Mouse (Mus musculus): ENCODE data around the gene Glrp1. TPM values are rescaled to one million over a fixed set of nuclear protein-coding genes. Genes with fewer than 3 reads are reported as not detected.

Glrp1 gene
- total RNA-seq (2014; rRNA removed) (0.08 and 0.10 TPM in 2 replicates), polyA plus RNA-seq (2015; fragmentation: Nextera tagmentation; extraction: Ambion mirVana) (0.10 and 0.11 TPM in 2 replicates)

DNA sequence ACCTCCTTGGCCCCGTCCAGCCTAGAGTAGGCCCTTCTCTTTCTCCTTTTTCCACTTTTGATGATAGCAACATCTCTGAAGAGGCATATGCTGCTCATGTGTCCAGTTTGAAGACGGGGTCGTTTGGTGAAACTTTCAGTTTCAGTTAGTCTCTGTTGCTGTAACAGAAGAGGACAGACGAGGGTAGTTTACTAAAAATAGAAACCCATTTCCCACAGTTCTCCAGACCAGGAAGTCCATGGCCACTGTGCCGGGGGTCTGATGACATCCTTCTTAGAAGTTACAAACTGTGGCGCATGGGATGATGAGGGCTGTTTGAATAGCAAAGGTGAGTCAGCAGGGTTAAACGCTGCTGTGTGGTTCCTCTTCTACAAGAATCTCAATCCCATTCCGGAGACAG, at the start of gene Glrp1:
Gene Glrp1 (minus strand): TSS at position 278 of the 400 bp plus-strand sequence.
- Histone ChIP-seq H3K4me1 (ENCODE audit: insufficient read depth) (no peaks in the 10 kb centered on the region), H3K4me2 (ENCODE audit: low read depth) (no peak within 1 kb of the TSS), H3K9ac (no peak within 1 kb of the TSS), H3K4me3 (ENCODE audit: low read depth, low read length) (no peak within 1 kb of the TSS), H3K36me3 (ENCODE audit: insufficient read depth) (no peaks in the 10 kb centered on the region), H3K27me3 (ENCODE audit: insufficient read depth, low read length) (no peaks in the 10 kb centered on the region), H3K27ac (ENCODE audit: low read depth, low read length) (no peak within 1 kb of the TSS), H3K9me3 (ENCODE audit: low read length) (no peaks in the 10 kb centered on the region)
- no peak for DNase-seq
- WGBS = 87% methylated on average over 8 of the region's 8 CpGs
- no peak for TF ChIP-seq CTCF (IDR thresholded peaks at IDR 0.05; ENCODE audit: low read depth)
- ATAC-seq = no peak

DNA sequence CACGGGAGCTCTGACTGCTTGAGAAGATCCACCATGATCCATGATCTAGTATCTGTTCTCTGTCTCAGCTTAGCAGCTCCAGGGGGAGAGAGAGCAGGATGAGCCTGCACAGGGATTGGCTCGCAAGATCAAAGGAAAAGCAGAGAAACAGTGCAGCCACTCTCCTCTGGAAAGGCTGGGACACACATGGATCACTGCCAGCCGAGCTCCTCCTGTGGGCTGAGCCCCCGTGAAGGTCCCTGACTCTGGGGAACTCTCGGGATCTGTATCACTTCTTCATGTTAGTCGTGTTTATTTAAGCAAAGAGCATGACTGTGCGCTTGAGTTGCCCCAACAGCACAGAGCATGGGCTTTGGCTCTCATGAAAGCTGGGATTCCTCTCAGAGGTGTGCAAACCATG, 49.4 kb upstream of the Glrp1 start:
- WGBS = 21% methylated on average over 7 of the region's 7 CpGs
- no peaks in the 10 kb centered on the region for H3K27me3 ChIP-seq (ENCODE audit: insufficient read depth, low read length)
- no peak overlapping the region for H3K9ac ChIP-seq
- no peak for TF ChIP-seq CTCF (IDR thresholded peaks at IDR 0.05; ENCODE audit: low read depth)
- no peak overlapping the region for H3K27ac ChIP-seq (ENCODE audit: low read depth, low read length)
- H3K4me1 ChIP-seq (ENCODE audit: insufficient read depth) = no peaks in the 10 kb centered on the region; the same call in 1 of the 2 replicates
- no peak for DNase-seq
- no peak overlapping the region for H3K4me2 ChIP-seq (ENCODE audit: low read depth)
- no peak for ATAC-seq
- H3K4me3 ChIP-seq (ENCODE audit: low read depth, low read length) = no peak overlapping the region
- no peaks in the 10 kb centered on the region for H3K36me3 ChIP-seq (ENCODE audit: insufficient read depth)
- H3K9me3 ChIP-seq (ENCODE audit: low read length) = peaks cover 5% of the 10 kb centered on the region; the same call in 1 of the 2 replicates

DNA sequence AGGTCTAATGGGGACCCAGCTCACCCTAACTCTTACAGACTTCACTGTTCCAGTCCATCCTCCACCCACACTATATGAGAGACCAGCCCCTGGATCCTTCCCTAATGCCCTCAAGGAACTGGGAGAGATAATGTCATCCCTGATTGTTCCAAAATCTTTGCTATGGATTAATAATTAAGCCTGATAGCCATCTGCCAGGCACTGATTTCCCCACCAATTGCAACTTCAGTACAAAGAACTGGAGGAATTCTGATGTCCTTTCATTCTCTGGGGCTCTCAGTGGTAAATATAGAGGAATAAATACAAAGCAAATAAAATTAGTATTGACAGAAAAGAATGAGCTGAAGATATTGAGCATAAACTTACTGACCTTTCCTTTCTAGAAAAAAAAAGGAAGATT, 48.9 kb upstream of the Glrp1 start:
- ATAC-seq (no peak), DNase-seq (no peak)
- no peak for TF ChIP-seq CTCF (IDR thresholded peaks at IDR 0.05; ENCODE audit: low read depth)

GRCm38 (mm10) chr1:88556401-88556800, 46.5 kb upstream of the Glrp1 start:
- no peak overlapping the region for H3K9ac ChIP-seq
- no peak overlapping the region for H3K4me3 ChIP-seq (ENCODE audit: low read depth, low read length)
- no peaks in the 10 kb centered on the region for H3K36me3 ChIP-seq (ENCODE audit: insufficient read depth)
- no peak for TF ChIP-seq CTCF (IDR thresholded peaks at IDR 0.05; ENCODE audit: low read depth)
- no peak for ATAC-seq
- peaks cover 2% of the 10 kb centered on the region; the same call in 1 of the 2 replicates for H3K4me1 ChIP-seq (ENCODE audit: insufficient read depth)
- WGBS = 92% methylated on average over 11 of the region's 11 CpGs
- peaks cover 5% of the 10 kb centered on the region; the same call in 1 of the 2 replicates for H3K9me3 ChIP-seq (ENCODE audit: low read length)
- no peak overlapping the region for H3K4me2 ChIP-seq (ENCODE audit: low read depth)
- no peak for DNase-seq
- no peak overlapping the region for H3K27ac ChIP-seq (ENCODE audit: low read depth, low read length)
- H3K27me3 ChIP-seq (ENCODE audit: insufficient read depth, low read length) = no peaks in the 10 kb centered on the region

More for the DNA sequence above, 48.9 kb upstream of the Glrp1 start:
- Histone ChIP-seq H3K4me1 (ENCODE audit: insufficient read depth) (no peaks in the 10 kb centered on the region; the same call in 1 of the 2 replicates), H3K9me3 (ENCODE audit: low read length) (peaks cover 5% of the 10 kb centered on the region; the same call in 1 of the 2 replicates), H3K36me3 (ENCODE audit: insufficient read depth) (no peaks in the 10 kb centered on the region), H3K27me3 (ENCODE audit: insufficient read depth, low read length) (no peaks in the 10 kb centered on the region), H3K27ac (ENCODE audit: low read depth, low read length) (no peak overlapping the region), H3K4me3 (ENCODE audit: low read depth, low read length) (no peak overlapping the region), H3K4me2 (ENCODE audit: low read depth) (no peak overlapping the region), H3K9ac (no peak overlapping the region)

DNA sequence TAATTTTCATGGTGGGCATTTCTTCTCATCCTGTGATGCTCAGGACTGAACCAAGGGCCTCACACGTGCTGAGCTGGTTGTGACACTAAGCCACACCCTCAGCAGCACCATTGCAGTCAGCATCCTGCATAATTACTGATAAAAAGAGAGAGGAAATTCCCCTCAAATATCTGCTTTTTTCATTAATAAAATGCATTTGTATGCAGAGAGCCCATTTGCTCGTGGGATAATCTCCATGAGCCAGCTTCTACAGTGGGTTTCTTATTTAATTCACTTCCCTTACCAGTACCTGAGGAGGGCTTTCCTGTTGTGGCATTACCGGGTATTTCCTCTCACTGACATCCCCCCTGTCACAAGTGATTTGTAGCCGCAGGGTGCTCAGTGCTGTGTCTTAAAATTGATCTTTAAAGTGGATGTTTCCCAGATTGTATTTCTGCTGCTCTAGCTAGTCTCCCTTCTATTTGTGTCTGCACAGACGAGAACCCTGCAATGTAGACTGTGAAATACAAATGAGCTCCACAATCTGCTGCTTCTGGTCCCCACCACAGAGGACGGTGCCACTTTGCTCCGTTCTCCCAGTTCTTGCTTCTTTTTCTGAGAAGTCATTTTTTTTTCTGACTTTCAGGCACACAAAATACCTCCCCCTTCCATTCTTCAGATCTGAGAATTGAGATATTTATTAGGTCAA, 43.8 kb upstream of the Glrp1 start:
- peak; percentile 43 for DNase-seq
- TF ChIP-seq CTCF (IDR thresholded peaks at IDR 0.05; ENCODE audit: low read depth) = no peak
- WGBS = 28% methylated on average over 7 of the region's 7 CpGs

DNA sequence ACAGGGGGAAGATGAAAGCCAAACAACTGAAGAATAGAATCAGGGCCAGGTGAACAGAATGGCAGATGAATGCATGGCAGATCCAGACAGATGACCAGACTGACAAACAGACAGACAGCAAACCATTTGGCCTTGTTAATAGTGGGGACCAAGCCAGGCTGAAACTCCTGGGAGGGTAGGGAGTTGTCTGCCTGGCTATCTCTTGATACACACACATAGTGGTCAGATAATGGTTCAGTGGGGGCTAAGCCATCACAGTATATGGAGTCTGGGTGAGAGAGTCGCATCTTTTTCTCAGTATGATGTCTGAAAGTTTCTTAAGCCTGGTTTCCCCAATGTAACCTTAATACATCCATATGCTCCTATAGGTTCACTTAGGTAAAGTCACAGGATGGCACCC, 39.4 kb upstream of the Glrp1 start:
- Histone ChIP-seq H3K9ac (no peak overlapping the region), H3K4me2 (ENCODE audit: low read depth) (no peak overlapping the region), H3K9me3 (ENCODE audit: low read length) (no peaks in the 10 kb centered on the region), H3K4me1 (ENCODE audit: insufficient read depth) (peaks cover 2% of the 10 kb centered on the region; the same call in 1 of the 2 replicates), H3K27ac (ENCODE audit: low read depth, low read length) (no peak overlapping the region), H3K36me3 (ENCODE audit: insufficient read depth) (no peaks in the 10 kb centered on the region), H3K4me3 (ENCODE audit: low read depth, low read length) (no peak overlapping the region), H3K27me3 (ENCODE audit: insufficient read depth, low read length) (no peaks in the 10 kb centered on the region)
- 100% methylated on average over 1 of the region's 1 CpGs for WGBS
- no peak for TF ChIP-seq CTCF (IDR thresholded peaks at IDR 0.05; ENCODE audit: low read depth)
- DNase-seq = no peak
- ATAC-seq = no peak

More for the DNA sequence above, 43.8 kb upstream of the Glrp1 start:
- H3K27ac ChIP-seq (ENCODE audit: low read depth, low read length) = no peak overlapping the region
- H3K27me3 ChIP-seq (ENCODE audit: insufficient read depth, low read length) = no peaks in the 10 kb centered on the region
- no peaks in the 10 kb centered on the region for H3K36me3 ChIP-seq (ENCODE audit: insufficient read depth)
- peaks cover 2% of the 10 kb centered on the region; the same call in 1 of the 2 replicates for H3K4me1 ChIP-seq (ENCODE audit: insufficient read depth)
- H3K4me3 ChIP-seq (ENCODE audit: low read depth, low read length) = no peak overlapping the region
- H3K4me2 ChIP-seq (ENCODE audit: low read depth) = no peak overlapping the region
- H3K9me3 ChIP-seq (ENCODE audit: low read length) = peaks cover 5% of the 10 kb centered on the region; the same call in 1 of the 2 replicates
- no peak overlapping the region for H3K9ac ChIP-seq
- peak; percentile 76 for ATAC-seq

GRCm38 (mm10) chr1:88547172-88547571, 37.3 kb upstream of the Glrp1 start:
- WGBS = 83% methylated on average over 7 of the region's 7 CpGs

More at GRCm38 (mm10) chr1:88547172-88547571, 37.3 kb upstream of the Glrp1 start:
- Histone ChIP-seq H3K27ac (ENCODE audit: low read depth, low read length) (no peak overlapping the region), H3K36me3 (ENCODE audit: insufficient read depth) (no peaks in the 10 kb centered on the region), H3K4me1 (ENCODE audit: insufficient read depth) (no peaks in the 10 kb centered on the region), H3K9me3 (ENCODE audit: low read length) (no peaks in the 10 kb centered on the region), H3K4me3 (ENCODE audit: low read depth, low read length) (no peak overlapping the region), H3K27me3 (ENCODE audit: insufficient read depth, low read length) (no peaks in the 10 kb centered on the region), H3K4me2 (ENCODE audit: low read depth) (no peak overlapping the region), H3K9ac (no peak overlapping the region)
- no peak for TF ChIP-seq CTCF (IDR thresholded peaks at IDR 0.05; ENCODE audit: low read depth)
- DNase-seq (no peak), ATAC-seq (no peak)

Measured in forebrain, postnatal 0 days (tissue).